Mouse (Mus musculus): ENCODE results near the gene Myo1g. TPM values are rescaled to one million over a fixed set of nuclear protein-coding genes. Genes with fewer than 3 reads are reported as not detected.

The Myo1g gene
- 161 TPM for total RNA-seq (2023)

DNA sequence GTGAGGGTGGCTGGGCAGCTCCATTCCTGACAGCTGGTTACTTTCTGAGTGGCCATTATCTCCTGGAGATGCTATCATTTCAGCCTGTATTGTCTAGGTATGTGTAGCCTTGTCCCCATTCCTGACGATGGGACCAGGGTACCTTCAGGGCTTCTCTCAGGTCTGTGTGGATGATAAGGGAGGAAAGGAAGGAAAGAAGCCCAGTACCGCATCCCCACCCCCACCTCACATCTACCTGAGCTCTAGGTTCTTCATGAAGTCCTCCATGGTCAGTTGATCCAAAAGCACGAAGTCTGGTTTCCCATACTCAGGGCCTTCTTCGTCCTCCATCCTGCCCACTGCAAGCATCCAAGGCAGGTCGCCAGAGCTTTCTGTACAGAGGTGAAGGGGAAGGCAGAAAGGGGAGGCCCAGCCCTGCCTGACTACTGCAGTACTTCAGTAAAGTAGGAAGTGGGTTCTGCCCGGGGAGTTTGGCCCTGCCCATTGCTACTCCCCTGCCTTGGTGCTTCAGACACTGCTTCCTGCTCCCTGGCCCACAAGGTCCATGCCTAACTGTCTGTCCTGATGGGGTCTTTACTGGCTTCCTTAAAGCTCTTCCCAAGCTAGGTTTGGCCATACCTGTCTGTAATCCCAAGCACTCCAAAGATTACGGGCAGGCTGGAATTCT, at the start of gene Myo1g:
Myo1g (minus strand) TSS at position 459 of the 667 bp plus-strand sequence.

DNA sequence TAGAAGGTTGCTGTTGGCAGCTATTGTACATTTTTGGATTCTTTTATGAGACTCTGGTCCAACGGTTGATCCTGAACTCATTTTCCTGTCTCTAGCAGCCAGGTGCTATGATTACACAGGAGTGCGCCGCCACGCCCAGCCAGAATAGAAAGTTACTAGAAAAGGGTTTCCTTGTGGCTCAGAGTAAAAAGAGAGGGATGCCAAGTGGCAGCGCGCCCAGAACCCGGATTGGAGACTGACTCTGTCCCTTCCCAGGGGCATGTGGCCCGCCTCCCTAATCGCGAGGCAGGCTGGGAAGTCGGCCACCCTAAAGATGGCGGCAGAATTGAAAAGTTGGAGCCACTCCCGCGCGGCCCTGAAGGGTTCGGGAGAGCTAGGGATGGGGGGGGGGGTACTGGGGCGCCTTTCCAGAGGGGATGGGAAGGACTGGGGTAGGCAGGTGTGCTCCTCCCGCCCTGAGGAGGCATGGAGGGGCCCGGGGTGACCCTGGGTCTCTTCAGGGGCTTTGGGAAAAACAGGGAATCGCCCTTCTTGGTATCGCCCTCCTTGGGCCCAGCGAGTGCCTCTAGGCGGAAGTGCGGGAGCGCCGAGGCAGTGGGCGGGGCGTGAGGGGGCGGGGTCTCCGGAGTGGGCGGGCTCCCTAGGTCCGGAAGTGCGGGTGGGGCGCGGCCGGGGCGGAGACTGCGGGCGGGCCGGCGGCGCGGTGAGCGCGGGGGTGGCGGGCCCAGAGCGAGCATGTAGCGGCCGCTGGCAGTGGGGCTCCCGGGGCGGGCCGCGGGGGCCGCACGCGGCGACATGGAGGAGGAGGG, 25.6 kb upstream of the Myo1g start, which contains the start of gene Ccm2:
Ccm2 (plus strand) TSS at position 683 of the 809 bp plus-strand sequence.

DNA sequence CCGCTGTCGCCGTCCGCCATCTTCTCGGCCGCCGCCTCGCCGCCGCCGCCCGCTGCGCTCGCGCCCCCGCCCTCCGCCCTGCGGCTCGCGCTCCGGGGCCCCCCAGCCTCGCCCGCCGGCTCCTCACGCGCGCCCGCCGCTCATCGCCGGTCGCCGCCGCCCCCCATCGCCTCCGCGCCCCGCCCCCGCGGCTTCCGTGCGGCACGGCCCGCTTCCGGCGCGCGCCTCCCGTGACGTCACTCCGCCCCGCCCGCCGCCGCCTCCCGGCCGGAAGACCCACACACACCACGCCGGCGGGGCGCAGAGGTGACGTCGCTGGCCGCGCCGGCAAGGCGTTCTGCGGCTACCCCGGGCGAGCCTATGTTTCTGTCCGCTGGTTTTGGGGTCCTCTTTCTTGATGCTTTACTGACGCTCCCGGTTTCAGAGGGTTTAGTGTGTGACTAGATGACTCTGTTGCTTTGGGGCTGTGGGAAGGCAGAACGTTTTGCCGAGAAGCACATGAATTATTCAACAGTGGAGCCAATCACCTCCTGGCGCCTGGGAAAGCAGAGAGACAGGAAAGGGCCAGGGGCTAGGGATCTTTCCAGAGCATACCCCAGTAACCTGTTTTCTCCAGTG, 44.8 kb downstream of the Myo1g start, which contains the start of gene Purb:
Purb (minus strand) TSS at position 51 of the 618 bp plus-strand sequence.

Other genes starting within 250 kb of the Myo1g start
- 26.6 TPM for gene Tmed4, start 246.1 kb downstream of the Myo1g start, total RNA-seq (2023)
- gene Ogdh, start 229.3 kb downstream of the Myo1g start, total RNA-seq (2023) = 169 TPM
- 103 TPM for gene Zmiz2, start 131.9 kb downstream of the Myo1g start, total RNA-seq (2023)
- 1,175 TPM for gene Ppia, start 105.5 kb downstream of the Myo1g start, total RNA-seq (2023)
- gene H2afv, start 76.5 kb downstream of the Myo1g start, total RNA-seq (2023) = 54.9 TPM
- 73.8 TPM for gene Purb, start 45.0 kb downstream of the Myo1g start, total RNA-seq (2023)
- 300 TPM for gene Ccm2, start 25.9 kb upstream of the Myo1g start, total RNA-seq (2023)
- not detected for gene Nacad, start 85.1 kb upstream of the Myo1g start, total RNA-seq (2023)
- gene Tbrg4, start 105.1 kb upstream of the Myo1g start, total RNA-seq (2023) = 138 TPM
- gene Wap, start 117.7 kb upstream of the Myo1g start, total RNA-seq (2023) = not detected
- gene Ramp3, start 137.6 kb upstream of the Myo1g start, total RNA-seq (2023) = 45.9 TPM

Measured in CD4-positive naive resting alpha-beta T cell, adult 76 days (primary cell).